Mouse (Mus musculus) ovary, postnatal 14 days (tissue): ENCODE results near the gene Cabp2.
"Not testable (repeated sequence)": the region's sequence is repeated elsewhere in the genome, so short reads cannot be mapped to it uniquely, and the experiment has no call there.

Experiments used
- DNase-seq: peaks from one replicate; pipeline ENCODE4 v3.0.0; 2022; ENCODE audit warnings: low spot score

The Cabp2 gene

DNA sequence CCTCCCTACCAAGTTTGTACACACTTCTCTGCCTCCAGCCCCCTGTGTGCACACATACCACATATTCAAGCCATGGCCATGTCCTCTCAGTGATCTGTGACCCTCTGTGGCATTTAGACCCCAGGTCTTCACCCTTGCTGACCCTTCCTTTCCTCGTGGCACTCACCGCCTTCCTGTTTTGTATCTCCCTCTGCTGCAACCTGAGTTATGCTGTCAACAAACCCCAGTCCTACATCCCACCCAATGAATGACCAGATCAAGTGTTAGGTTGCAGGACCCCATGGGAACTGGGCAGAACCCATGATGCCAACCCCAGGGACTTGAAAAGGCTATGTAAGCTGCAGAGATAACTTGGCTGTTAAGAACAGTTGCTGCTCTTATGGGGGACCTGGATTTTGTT lies 20.7 kb downstream of the Cabp2 start:
- DNase-seq: no peak

DNA sequence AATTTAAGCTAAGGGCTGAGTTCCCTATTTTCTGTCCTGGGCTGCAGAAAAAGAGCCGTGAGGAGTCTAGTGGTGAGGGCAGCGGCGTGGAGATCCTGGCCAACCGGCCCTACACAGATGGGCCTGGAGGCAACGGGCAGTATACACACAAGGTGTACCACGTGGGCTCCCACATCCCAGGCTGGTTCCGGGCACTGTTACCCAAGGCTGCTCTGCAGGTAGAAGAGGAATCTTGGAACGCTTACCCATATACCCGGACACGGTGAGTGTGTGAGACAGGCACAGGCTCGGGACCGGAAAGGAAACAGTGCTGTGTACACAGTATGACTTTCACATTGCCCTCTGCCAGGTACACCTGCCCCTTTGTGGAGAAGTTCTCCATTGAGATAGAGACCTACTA lies 21.2 kb downstream of the Cabp2 start:
- no peak for DNase-seq

DNA sequence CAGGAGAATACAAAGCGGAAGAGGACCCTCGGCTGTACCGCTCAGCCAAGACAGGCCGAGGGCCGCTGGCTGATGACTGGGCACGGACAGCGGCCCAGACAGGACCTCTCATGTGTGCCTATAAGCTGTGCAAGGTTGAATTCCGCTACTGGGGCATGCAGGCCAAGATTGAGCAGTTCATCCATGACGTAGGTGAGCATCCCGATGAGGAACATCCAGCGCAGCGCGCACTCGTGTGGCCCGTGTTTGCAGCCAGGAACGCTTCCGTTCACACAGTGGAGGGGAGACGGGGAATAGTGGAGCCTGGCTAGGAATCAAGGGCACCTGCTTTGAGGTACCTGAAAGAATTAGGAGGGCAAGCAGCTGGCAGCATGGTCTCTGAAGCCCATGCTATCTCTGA lies 21.9 kb downstream of the Cabp2 start:
- DNase-seq: no peak

DNA sequence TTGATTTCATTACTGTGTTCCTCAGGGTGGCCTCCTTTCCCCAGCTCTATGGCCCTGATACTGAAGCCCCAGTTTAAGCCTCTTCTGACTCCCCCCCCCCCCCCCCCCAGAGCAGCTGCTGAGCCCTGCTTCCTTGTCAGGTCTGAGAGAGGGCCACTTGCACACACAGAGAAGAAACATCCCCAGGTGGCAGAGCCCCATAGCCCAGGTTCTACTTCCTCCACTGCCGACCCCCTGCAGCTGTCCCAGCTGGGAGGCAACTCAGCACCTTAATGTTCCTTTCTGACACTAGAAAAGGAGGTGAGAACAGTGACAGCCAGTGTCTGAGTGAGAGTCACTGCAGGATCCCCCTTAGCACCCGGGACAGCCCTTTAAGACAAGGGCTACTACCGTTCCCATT lies 22.4 kb downstream of the Cabp2 start:
- DNase-seq: no peak

DNA sequence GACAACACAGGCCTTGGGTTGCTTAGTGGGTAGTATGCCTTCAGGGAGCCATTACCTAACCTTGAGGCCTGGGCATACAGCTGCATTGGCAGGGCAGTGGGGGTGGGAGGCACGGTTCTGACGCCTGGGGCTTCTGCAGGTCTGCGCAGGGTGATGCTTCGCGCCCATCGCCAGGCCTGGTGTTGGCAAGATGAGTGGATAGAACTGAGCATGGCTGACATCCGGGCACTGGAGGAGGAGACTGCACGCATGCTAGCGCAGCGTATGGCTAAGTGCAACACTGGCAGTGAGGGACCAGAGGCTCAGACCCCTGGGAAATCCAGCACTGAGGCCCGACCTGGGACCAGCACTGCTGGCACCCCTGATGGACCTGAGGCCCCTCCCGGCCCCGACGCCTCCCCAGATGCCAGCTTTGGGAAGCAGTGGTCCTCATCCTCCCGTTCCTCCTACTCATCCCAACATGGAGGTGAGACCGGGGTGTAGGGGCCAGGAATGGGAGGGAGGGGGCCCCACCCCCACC lies 23.4 kb downstream of the Cabp2 start:
- no peak for DNase-seq

DNA sequence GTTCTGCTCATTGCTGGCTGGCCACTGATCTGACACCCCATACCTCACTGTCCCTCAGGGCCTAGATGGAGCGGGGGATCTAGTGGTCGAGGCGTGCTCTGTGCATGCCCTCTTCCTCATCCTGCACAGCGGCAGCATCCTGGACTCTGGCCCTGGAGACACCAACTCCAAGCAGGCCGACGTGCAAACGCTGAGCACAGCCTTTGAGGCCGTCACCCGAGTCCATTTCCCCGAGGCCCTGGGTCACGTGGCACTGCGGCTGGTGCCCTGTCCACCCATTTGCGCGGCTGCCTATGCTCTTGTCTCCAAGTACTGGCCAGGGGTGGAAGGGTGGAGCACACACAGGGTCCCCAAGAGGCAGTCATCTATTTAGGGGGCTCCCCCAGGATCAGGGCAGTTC lies 25.3 kb downstream of the Cabp2 start:
- no peak for DNase-seq

DNA sequence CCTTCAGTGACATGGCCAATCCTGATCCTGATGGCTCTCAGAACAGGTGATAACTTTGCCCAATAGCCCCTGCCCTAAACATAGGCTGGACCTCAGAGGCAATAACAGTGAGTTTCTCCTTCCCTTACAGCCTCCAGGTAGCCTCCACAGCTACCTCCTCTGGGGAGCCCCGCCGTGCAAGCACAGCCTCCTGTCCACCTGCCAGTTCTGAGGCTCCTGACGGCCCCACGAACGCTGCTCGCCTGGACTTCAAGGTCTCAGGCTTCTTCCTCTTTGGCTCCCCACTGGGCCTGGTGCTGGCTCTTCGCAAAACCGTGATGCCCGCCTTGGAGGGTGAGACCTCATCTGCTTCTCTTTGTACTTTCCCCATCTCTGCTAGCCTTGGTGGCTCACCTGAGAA lies 27.2 kb downstream of the Cabp2 start:
- no peak for DNase-seq

DNA sequence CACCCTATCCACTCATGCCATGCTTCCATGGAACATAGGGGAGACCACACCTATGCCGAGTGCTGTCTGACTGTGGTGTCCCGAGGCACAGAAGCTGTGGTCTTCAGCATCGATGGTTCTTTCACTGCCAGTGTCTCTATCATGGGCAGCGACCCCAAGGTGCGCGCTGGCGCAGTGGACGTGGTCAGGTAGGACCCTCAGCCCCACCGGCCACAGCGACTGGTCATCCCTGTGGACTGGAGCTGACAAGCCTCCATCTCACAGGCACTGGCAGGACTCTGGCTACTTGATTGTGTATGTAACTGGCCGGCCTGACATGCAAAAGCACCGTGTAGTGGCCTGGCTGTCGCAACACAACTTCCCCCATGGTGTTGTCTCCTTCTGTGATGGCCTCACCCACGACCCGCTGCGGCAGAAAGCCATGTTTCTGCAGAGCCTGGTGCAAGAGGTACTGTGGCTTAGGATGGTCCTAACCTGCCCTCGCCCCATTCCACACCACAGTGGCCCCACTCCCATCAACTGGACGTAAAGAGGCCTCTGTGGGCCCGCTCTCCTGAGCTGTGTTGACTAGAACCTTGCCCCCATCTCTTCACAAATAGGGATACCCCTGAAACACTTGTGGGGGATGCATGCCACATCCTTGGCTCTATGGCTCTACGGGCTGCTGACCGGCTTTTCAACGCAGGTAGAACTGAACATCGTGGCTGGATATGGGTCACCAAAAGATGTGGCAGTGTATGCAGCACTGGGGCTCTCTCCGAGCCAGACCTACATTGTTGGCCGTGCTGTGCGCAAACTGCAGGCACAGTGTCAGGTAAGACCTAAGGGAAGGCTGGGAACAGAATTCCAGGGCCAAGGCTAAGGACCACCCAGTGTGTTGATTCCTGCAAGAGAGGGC lies 30.9 kb downstream of the Cabp2 start:
- no peak for DNase-seq

DNA sequence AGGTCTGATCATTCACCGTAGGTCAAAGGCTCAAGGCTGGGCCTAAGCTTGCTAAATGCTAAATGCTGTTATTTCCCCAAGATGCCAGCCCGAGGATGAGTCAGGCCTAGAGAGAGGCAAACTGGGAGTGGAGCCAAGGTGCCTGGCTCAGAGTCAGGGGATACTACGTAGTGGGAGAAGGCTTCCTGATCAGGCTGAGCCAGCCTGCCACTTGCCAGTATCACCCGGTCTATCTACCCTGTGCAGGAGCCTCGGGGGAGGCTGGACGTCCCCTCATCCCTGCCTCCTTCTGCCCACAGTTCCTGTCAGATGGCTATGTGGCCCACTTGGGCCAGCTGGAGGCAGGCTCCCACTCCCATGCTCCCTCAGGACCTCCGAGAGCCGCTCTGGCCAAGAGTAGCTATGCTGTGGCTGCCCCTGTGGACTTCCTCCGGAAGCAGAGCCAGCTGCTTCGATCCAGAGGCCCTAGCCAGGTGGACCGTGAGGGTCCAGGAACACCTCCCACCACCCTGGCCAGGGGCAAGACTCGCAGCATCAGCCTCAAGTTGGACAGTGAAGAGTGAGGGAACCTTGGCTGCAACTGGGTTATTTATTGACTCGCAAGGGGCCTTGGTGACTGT lies 31.9 kb downstream of the Cabp2 start:
- DNase-seq: peak; percentile 79

DNA sequence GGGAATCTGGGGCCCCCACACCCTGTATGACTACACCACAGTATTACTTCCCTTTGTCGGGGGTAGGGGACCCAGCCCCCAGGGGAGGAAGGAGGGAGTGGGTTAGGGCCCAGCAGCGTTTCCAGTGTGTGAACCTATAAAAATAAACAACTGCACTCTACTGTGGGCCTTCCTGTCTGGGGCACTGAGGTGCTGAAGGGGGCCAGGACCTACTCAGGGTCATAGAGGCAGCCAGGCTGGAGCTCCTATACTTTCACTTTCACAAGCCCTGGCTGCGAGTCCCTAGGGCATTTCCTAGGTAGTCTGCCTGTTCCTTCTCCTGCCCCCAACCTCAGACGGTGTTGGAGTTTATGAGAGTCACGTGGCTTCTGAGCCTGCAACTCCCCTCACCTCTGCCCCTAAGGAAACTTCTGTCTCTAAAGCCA lies 32.4 kb downstream of the Cabp2 start:
- no peak for DNase-seq

DNA sequence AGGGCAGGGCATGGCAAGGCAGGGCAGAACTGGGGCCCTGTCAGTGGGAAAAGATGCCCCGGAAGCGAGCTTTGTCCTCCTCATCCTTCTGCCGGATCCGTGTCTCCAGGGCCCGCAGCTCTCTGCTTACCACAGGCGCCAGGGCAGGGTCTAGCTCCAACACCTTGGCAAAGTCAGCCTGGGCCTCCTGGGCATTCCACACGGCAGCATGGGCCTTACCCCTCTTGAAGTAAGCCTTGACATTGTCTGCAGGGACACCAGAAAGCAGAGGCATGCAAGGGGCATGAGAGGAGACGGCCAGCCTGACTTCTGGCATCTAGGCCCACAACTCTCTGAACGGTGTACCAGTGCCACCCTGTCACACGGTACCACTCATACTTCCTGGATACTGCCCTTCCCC lies 33.2 kb downstream of the Cabp2 start:
- DNase-seq: no peak

DNA sequence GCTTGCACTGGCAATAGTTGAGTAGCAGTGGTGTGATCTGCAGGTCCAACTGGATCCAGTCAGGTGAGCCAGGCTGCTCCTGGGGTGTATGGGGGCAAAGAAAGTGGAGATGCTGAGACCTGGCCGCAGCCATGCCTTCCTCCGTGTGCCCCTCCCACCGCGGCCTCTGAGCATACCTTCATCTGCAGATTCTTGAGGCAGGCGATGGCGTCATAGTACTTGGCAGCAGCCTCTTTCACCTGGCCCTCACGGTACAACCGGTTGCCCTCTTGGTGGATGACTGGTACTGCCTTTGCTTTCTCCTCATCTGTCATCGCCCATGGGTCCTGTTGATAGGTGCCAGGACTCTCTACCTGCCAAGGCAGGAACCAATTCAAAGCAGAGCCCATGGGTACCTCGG lies 33.8 kb downstream of the Cabp2 start:
- no peak for DNase-seq

DNA sequence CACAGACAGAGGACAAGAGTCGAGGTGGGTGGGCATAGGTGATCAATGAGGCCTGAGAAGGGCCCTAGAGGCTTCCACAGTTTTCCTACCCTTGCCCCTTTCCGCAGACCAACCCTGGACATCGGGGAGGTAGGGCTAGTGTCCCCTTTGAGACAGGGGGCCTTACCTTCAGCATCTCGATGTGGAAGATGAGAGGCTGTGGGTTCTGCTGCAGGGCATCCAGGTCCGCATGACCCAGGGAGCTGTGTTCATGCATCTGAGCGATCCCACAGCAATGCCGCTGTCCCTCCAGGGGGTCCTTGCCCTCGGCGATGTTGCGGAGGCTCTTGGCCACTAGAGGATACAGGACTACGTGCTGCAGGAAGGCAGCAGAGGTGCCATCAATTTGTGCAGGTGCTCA lies 34.4 kb downstream of the Cabp2 start:
- no peak for DNase-seq

DNA sequence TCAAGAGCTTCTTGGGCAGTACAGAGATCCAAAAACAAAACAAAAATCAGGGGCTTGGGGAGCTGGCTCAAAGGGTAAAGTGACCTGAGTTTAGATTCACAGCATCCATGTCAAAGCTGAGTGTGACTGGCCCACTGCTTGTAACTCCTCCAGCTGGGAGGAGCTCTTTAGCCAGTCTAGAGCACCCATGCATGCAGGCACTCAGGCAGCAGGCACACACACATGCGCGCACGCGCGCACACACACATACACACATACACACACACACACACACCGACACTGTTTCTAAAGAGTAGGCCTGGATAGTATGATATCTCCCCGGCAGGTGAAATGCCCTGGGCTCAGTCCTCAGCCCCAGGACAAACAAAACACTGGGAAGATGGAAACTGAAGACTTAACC lies 35.6 kb downstream of the Cabp2 start:
- DNase-seq: no peak

DNA sequence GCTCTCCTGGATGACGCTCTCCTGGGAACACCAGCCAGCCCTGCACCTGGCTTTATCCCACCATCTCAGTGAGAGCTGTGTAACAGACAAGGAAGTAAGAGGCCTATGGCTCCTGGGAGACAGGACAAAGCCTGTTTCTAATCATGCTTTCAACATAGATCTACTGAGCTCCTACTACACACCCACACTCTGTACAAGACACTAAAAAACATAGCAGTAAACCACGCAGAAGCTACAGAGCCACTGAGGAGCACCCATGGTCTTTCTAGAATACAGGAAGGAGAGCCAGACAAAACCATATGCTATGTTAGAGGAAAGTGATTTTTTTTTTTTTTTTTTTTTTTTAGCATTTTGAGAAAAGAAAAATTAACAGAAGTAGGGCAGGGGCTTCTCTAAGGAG lies 37.0 kb downstream of the Cabp2 start:
- no peak for DNase-seq

DNA sequence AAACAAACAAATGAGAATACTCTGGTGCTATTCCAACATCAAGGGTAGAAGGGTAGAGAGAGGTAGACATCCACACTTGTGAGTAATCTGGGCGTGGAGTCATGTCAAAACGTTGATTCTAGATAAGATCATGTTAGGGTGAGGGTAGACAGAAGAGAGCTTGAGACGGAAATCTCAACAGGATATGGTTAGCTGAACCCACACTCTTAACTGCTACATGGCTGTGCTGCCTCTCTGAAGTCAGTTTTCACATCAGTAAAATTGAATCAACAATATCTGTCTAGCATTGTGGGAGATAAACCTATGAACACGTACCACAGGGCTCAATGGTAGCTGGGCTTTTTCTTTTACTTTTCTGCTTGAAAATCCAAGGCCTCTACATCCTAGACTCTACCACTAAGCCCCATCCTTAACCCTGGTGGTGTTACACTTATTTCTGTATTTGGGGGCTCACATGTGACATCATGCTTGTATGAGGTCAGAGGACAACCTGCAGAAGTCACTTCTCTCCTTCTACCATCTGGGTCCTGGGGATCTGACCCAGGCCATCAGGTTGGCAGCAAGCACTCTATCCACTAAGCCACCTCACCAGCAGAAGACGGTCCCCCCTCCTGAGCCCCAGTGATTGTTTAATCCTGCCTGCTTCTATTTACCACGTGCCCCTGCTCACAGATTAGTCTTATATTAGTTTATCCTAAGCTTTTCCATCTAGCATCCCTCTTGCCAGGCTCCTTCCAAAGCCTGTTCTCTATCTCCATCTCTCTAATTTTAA lies 38.5 kb downstream of the Cabp2 start:
- DNase-seq: no peak

DNA sequence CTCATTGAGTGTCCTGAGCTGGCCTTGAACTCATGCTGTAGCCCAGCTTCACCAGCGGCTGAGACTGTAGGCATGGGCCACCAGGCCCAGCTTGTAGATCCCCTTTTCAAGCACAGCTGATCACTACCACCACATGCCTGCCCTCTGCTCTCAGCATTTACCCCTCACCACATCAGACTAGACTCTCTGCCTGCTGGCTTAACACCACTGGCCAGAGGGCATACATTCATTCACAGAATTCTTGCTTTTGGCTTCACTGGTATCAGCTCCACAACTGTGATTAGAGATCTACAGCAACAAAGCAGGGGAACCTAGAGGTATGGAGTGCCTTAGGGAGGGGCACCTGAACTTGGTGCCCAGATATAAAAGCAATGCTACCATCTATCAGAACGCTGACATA lies 39.1 kb downstream of the Cabp2 start:
- DNase-seq: no peak

DNA sequence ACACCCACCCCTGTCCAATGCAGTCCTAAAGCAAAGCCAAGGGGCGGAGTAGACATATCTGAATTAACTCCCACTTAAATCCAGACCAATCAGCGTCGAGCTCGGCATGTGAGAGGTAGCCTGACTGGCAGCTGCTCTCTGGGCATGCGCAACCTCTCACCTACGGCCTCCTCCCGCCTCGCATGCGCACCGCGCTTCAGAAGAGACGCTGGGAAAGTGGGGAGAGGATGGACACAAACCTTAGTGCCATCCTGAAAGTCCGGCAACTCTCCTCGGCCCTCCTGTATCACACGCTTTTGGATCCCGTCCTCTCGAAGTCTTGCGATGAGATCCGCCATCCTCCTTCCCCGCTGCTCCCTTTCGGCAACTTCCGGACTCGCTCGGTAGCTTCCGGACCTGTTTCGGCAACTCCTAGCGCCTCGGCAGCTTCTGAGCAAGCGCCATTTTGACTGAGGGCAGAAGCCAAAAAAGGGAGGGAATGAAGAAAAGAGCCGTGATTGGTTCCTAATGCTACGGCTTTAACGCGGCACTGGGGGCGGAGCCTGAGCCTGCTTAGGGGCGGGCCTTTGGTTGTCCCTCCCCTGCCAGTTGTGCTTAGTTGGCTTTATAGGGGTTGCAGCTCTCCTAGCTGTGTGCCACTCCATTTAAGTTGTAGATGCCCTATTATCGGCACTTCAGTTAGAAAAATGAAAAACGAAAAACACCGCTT lies 39.9 kb downstream of the Cabp2 start:
- DNase-seq: peak; percentile 97

DNA sequence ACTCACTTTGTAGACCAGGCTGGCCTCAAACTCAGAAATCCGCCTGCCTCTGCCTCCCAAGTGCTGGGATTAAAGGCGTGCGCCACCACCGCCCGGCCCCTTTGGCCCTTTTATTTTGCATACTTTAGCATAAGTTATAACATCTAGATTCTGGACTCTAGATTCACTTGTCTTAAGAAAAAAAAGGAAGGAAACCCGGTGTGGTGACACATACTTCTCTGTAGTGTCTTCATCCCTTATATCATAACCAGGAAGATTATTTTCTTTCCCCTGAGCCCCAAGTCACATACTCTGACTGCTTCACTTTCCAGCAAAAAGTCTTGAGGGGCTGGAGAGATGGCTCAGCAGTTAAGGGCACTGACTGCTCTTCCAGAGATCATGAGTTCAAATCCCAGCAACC lies 40.5 kb downstream of the Cabp2 start:
- DNase-seq: not testable (repeated sequence)

DNA sequence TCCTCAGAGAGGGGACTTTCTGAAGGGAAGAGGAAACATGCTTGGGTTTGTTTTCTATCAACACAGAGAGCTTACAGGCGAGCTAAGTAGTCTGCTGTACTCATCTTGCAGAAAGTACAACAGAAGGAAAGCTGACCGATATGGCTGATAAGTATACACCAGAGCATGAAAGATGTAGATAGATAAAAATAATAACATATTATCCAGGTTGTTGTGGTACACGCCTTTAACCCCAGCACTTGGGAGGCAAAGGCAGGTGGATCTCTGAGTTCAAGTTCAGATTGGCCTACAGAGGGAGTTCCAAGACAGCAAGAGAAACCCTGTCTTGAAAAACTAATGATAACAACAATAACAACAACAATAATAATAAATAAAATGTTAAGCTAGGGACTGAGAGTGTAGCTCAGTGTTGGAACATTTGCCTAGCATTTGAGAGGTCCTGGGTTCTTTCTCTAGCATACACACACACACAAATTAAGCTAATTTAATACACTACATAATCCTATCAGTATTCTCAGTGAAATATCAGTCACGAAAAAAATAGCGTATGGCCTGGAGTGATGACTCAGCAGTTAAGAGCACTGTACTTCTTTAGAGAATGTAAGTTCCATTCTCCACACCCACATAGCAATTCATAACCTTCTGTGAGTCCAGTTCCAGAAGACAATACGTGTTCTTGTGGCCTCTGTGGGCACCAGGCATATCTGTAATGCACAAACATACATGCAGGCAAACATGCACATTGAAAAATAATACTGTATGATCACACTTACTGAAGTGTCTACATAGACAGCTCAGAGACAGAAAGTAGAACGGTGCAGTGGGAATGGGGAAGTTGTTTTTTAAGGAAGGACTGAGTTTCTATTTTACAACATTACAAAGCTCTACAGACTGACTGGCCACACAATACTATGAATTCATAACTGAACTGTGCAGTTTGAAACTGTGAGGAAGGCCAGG lies 41.3 kb downstream of the Cabp2 start:
- DNase-seq: no peak

DNA sequence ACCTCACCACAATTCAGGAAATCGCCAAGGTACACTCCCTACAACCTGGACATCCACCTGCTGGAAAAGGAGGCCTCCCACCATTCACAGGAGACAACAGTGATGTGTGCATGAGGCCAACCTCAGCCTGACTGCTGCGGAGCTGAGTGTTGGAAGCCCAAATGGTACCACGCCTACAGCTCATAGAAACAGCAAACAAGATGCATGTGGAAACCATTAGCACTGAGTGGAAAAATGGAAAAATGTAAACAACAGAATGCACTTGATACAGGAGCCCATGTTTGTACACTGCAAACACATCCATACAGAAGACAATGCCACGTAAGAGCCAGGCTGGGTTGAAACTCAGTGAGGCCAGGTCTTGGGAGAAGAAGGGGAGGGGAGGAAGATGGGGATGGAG lies 43.1 kb downstream of the Cabp2 start:
- DNase-seq: no peak
